Comparison of ENCODE assay signal across 8 mouse cellular contexts in genomic region chr1:46853317-46854035, GRCm38 (mm10). TPM values are rescaled to one million over a fixed set of nuclear protein-coding genes. Genes with fewer than 3 reads are reported as not detected.
A peak's percentile ranks its signal among the peaks of the same experiment; 100 is the strongest.
DNase-seq lines count a peak whose midpoint lies in the region; TF ChIP-seq lines count a peak whose summit lies in the region.

No protein-coding gene starts in this region.

- H3K27me3 ChIP-seq in megakaryocyte, embryonic 14.5 days (replicated peaks): no peaks in the 10 kb centered on the region

- peak overlapping the region; percentile 99 for H3K27ac ChIP-seq in gastrocnemius, adult 2 months

- H3K36me3 ChIP-seq in megakaryocyte, embryonic 14.5 days (replicated peaks; ENCODE audit: low read length): no peaks in the 10 kb centered on the region

- DNase-seq in WW6 (ENCODE audit: low read depth, low spot score): peak; percentile 80
- DNase-seq in cerebellum, postnatal 4 days (ENCODE audit: low spot score in 2 of 2): peak; percentile 94 to 100
- DNase-seq in gastrocnemius, adult 2 months: peak; percentile 97
- DNase-seq in hindlimb bud, embryonic 11.5 days (ENCODE audit: extremely low spot score, low read depth, low spot score): peak; percentile 92
- peak; percentile 95 to 99 for DNase-seq in left cerebral cortex, adult 8-10 months (ENCODE audit: low spot score in 2 of 2)
- peak; percentile 97 for DNase-seq in right cerebral cortex, postnatal 10 days (ENCODE audit: low spot score in 2 of 2)
- DNase-seq in urinary bladder, postnatal 25 days (ENCODE audit: low spot score): peak; percentile 96

- peaks cover 33% of the 10 kb centered on the region for H3K4me1 ChIP-seq in megakaryocyte, embryonic 14.5 days

- intact Hi-C loops in gastrocnemius, adult 2 months (cut with DNase I): loop anchor here (5.0 kb wide), 2 partner anchors 64 to 119 kb away; no protein-coding TSS in a partner anchor

- no peak for TF ChIP-seq CTCF in gastrocnemius, adult 2 months (IDR thresholded peaks at IDR 0.05)

- H3K4me3 ChIP-seq in gastrocnemius, adult 2 months: peak overlapping the region; percentile 97
- peak overlapping the region; percentile 97 for H3K4me3 ChIP-seq in megakaryocyte, embryonic 14.5 days (replicated peaks)

- no peaks in the 10 kb centered on the region for H3K9me3 ChIP-seq in megakaryocyte, embryonic 14.5 days

RNA-seq across cellular contexts. Expression of gene Slc39a10, which starts 39.2 kb away (rescaled TPM):
- 1 to 10 TPM; 5.2 to 7.4 TPM for total RNA-seq in gastrocnemius, adult 2 months (2021)
- total RNA-seq in left cerebral cortex, adult 8-10 months (2022): 100 to 1,000 TPM; 162 to 182 (median 168) TPM
- 0.15 TPM in 1 of 2 replicates, not detected in the other for polyA plus RNA-seq in megakaryocyte, embryonic 14.5 days (2012; ENCODE audit: insufficient read depth, low replicate concordance)

Comparison
In these comparisons a context has a peak if more than half of its experiments do, and no peak if none do; other contexts are left out.
1. Peak in every context shown above with its lines: DNase-seq, H3K4me3 ChIP-seq and H3K27ac ChIP-seq.
2. RNA of gene Slc39a10, which starts 39.2 kb away (total RNA-seq): 162 to 182 TPM in left cerebral cortex, adult 8-10 months; 5.2 to 7.4 TPM in gastrocnemius, adult 2 months; every median in the first group is over 10 times any median in the second.